Mouse (Mus musculus) limb, embryonic 11.5 days (tissue): ENCODE results near the gene Bak1. TPM values are rescaled to one million over a fixed set of nuclear protein-coding genes. Genes with fewer than 3 reads are reported as not detected.

Source experiments
- ATAC-seq: fragments of 200-750 bp; cut with Nextera tagmentation; 2 replicates; pipeline ENCODE4 v1.8.0; 2017; ENCODE audit warnings: low read depth; ENCODE audit not compliant: insufficient number of reproducible peaks, low FRiP score, low TSS enrichment
- DNase-seq: peaks from one replicate; pipeline ENCODE4 v3.0.0-alpha.2; 2015; ENCODE audit warnings: low spot score
- H3K27ac ChIP-seq: fragments of 300-500 bp; sonication (generic); replicated peaks from 2 replicates; pipeline ENCODE4 v1.5.1; 2014; ENCODE audit warnings: low read depth, mild to moderate bottlenecking, low read length
- H3K27me3 ChIP-seq: fragments of 300-500 bp; sonication (generic); 2 replicates; pipeline ENCODE4 v1.6.1; 2014; ENCODE audit warnings: mild to moderate bottlenecking, low read length, mixed read lengths; ENCODE audit not compliant: control insufficient read depth, insufficient read depth
- H3K36me3 ChIP-seq: fragments of 300-500 bp; sonication (generic); 2 replicates; pipeline ENCODE4 v1.6.1; 2014; ENCODE audit warnings: mild to moderate bottlenecking, low read length, moderate library complexity, mixed read lengths; ENCODE audit not compliant: control insufficient read depth, insufficient read depth
- H3K4me1 ChIP-seq: fragments of 300-500 bp; sonication (generic); 2 replicates; pipeline ENCODE4 v1.6.1; 2014; ENCODE audit warnings: low read length, mixed read lengths; ENCODE audit not compliant: control insufficient read depth, insufficient read depth
- H3K4me2 ChIP-seq: fragments of 300-500 bp; sonication (generic); 2 replicates; pipeline ENCODE4 v1.6.1; 2014; ENCODE audit warnings: low read depth, mild to moderate bottlenecking, moderate library complexity; ENCODE audit not compliant: severe bottlenecking
- H3K4me3 ChIP-seq: fragments of 300-500 bp; sonication (generic); 2 replicates; pipeline ENCODE4 v1.5.1; 2014; ENCODE audit warnings: low read depth, low read length
- H3K9ac ChIP-seq: fragments of 300-500 bp; sonication (generic); 2 replicates; pipeline ENCODE4 v1.6.1; 2014; ENCODE audit warnings: mild to moderate bottlenecking, low read length
- H3K9me3 ChIP-seq: fragments of 300-500 bp; sonication (generic); 2 replicates; pipeline ENCODE4 v1.6.1; 2016; ENCODE audit warnings: low read length; ENCODE audit not compliant: control insufficient read depth
- WGBS: fragments of 180-500 bp; shearing (Covaris S2); extraction: QIAGEN DNeasy Blood & Tissue Kit; methylation state at CpG from one replicate; pipeline ENCODE4 v1.1.7; 2014; 5-methylcytosine and 5-hydroxymethylcytosine counted together
- polyA plus RNA-seq: library from polyadenylated mRNA; unstranded; fragments of >200 nt; fragmentation: Nextera tagmentation; extraction: Ambion mirVana; gene quantifications from 2 replicates; pipeline ENCODE4 v1.2.1, GENCODE M21; 2014

Bak1 gene
- polyA plus RNA-seq, 1 experiment from 2014 or later, result 15.6 TPM

DNA sequence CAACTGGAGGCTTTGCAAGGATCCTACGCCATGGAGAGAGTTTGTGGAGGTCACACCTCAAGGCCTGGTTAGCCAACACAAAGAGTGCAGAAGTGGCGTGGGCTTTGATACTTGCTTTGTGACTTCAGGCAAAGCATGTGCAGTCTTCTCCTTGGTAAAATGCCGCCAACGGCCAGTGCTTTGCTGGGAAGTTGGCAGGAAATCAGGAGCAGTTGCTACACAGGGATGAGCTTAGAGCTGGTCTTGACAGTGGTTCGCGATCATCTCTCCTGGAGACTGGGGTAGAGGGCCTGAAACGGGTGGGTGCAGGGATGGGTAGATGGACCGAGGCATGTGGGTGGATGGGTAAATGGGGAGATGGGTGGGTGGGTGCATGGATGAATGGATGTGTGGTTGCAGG is 43.6 kb upstream of the Bak1 start:
- Histone ChIP-seq H3K4me1 (no peaks in the 10 kb centered on the region), H3K4me2 (no peak overlapping the region), H3K9ac (no peak overlapping the region), H3K36me3 (no peaks in the 10 kb centered on the region), H3K9me3 (no peaks in the 10 kb centered on the region), H3K27ac (no peak overlapping the region), H3K27me3 (no peaks in the 10 kb centered on the region), H3K4me3 (no peak overlapping the region)
- DNase-seq, result no peak
- no peak for ATAC-seq
- 94% methylated on average over 8 of the region's 8 CpGs for WGBS

DNA sequence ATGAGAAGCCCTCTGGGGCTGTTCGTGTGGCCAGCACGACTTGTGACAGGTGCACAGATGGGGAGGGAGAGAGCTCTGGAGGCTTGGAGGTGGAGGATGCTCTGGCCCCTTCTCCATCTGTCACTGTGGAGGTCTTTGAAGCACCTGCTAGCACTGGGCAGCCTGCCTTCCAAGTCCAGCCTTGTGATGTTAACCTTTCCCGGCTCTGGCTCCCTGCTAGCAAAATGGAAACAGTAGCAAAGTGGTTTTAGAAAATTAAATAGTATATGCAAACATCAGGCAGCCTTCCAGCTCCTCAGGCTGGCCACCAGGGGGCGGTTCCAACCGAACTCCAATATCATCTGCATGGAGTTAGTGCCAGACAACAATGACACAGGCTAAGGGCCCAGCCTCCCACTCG is 42.8 kb upstream of the Bak1 start:
- peak; percentile 67 for DNase-seq
- 50% methylated on average over 6 of the region's 6 CpGs for WGBS
- Histone ChIP-seq H3K4me1 (no peaks in the 10 kb centered on the region), H3K36me3 (no peaks in the 10 kb centered on the region), H3K4me3 (no peak overlapping the region), H3K9ac (no peak overlapping the region), H3K4me2 (no peak overlapping the region), H3K27ac (no peak overlapping the region), H3K9me3 (no peaks in the 10 kb centered on the region), H3K27me3 (no peaks in the 10 kb centered on the region)
- no peak for ATAC-seq

DNA sequence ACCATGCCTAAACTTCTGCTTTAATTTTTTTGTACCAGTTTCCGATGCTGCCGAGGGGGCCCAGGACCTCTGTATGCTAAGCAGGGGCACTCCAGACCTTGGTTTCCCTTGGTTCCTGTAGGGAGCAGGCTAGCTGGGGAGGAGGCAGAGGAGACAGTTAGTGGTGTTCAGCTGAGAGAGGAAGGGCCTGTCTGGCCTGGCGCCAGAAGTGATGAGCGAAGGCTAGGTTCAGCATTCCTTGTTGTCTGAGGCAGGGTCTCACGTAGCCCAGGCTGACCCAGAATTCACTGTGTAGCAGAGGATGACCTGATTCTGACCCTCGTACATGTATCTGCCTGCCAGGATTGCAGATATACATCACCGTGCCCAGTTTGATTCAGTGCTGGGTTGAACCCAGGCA is 42.1 kb upstream of the Bak1 start:
- Histone ChIP-seq H3K9me3 (no peaks in the 10 kb centered on the region), H3K27me3 (no peaks in the 10 kb centered on the region), H3K4me2 (no peak overlapping the region), H3K4me3 (no peak overlapping the region), H3K4me1 (no peaks in the 10 kb centered on the region), H3K9ac (no peak overlapping the region), H3K27ac (no peak overlapping the region), H3K36me3 (no peaks in the 10 kb centered on the region)
- ATAC-seq (no peak), DNase-seq (no peak)
- 90% methylated on average over 7 of the region's 7 CpGs for WGBS

DNA sequence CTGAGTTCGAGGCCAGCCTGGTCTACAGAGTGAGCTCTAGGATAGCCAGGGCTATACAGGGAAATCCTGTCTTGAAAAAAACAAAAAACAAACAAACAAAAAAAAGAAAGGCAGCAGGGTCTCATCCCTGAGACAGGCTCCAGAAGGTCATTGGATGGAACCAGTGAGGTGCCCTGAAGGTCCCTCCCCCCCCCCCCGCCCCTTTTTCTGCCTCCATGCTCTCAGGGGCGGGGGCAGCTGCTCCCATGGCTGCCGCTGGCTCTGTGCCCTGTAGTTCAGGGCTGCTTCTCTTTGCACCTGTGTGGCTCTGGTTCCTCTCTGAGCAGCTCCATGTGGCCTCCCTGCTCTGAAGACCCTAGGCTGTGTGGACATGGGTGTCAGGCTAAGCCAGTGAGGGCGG is 40.3 kb upstream of the Bak1 start:
- Histone ChIP-seq H3K36me3 (no peaks in the 10 kb centered on the region), H3K4me3 (no peak overlapping the region), H3K4me1 (no peaks in the 10 kb centered on the region; the same call in 1 of the 2 replicates), H3K9me3 (no peaks in the 10 kb centered on the region), H3K9ac (no peak overlapping the region), H3K27ac (no peak overlapping the region), H3K4me2 (no peak overlapping the region), H3K27me3 (no peaks in the 10 kb centered on the region)
- 70% methylated on average over 5 of the region's 5 CpGs for WGBS
- DNase-seq (no peak), ATAC-seq (no peak)

DNA sequence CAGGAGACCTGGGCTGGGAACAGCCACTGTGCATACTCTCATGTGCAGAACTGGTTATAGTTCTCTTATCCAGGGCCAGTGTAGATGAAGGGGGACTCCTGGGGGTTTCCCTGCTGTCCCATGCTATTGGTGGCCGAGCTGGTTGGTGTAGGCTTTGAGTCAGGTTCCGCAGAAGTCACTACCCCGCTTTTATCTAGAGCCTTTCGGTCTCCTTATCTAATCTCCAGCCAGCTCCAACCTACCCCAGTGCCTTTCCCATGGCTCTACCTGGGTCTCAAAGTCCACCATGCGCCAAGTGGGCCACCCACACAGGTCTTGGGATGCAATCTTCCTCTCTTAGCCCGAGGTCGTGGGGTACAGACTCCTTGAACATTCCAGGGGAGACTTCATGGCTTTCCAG is 37.3 kb upstream of the Bak1 start:
- Histone ChIP-seq H3K4me3 (no peak overlapping the region), H3K27me3 (no peaks in the 10 kb centered on the region), H3K36me3 (no peaks in the 10 kb centered on the region), H3K9me3 (no peaks in the 10 kb centered on the region), H3K4me1 (peaks cover 4% of the 10 kb centered on the region), H3K9ac (no peak overlapping the region), H3K4me2 (no peak overlapping the region), H3K27ac (no peak overlapping the region)
- DNase-seq, result no peak
- no peak for ATAC-seq
- WGBS, result 82% methylated on average over 7 of the region's 7 CpGs

DNA sequence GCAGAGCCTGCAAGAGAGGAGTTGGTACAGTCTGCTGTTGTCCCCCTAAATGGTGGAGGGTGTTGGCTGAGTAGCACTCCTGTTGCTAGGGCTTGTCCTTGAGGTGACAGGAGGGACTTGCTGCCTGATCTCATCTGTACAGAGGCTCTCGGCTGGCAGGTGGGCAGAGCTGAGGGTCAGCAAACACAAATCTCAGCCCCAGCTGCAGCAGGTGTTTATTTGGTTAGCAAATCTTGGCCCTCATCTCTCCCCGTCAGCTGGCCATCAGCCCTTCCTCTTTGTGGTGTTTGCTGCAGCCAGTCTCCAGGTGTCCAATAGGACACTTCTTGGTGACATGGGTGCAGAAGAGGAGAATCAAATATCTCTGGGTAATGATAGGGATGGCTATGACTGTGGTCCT is 35.4 kb upstream of the Bak1 start:
- Histone ChIP-seq H3K27ac (no peak overlapping the region), H3K27me3 (no peaks in the 10 kb centered on the region), H3K36me3 (no peaks in the 10 kb centered on the region), H3K4me2 (no peak overlapping the region), H3K4me1 (peaks cover 4% of the 10 kb centered on the region), H3K9me3 (no peaks in the 10 kb centered on the region), H3K9ac (peak overlapping the region; percentile 9; the same call in 1 of the 2 replicates), H3K4me3 (no peak overlapping the region)
- WGBS, result 65% methylated on average over 2 of the region's 2 CpGs
- DNase-seq (no peak), ATAC-seq (no peak)

DNA sequence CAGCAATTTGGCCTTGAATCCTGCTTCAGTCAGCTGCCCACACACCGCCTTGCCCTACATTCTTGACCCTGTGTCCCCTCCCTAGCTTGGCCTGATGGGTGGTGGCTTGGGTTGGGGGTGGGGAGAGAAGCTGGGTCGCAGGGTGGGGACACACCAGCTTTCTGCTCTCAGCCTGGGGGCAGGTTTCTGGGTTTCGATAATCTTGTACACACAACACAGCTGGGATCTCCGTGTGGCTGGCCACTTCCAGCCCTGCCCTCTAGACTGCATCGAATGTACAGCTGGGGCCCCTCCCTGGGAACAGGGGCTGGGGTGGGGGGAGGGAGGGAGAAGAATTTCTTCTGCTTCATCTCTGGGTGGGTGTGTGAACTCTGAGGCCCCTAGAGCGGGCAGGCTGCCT is 34.9 kb upstream of the Bak1 start:
- peak overlapping the region; percentile 9; the same call in 1 of the 2 replicates for H3K9ac ChIP-seq
- H3K4me1 ChIP-seq, result peaks cover 9% of the 10 kb centered on the region
- no peak for ATAC-seq
- H3K4me3 ChIP-seq, result no peak overlapping the region
- WGBS, result 54% methylated on average over 6 of the region's 6 CpGs
- H3K9me3 ChIP-seq, result no peaks in the 10 kb centered on the region
- no peaks in the 10 kb centered on the region for H3K36me3 ChIP-seq
- no peak for DNase-seq
- no peak overlapping the region for H3K27ac ChIP-seq
- no peak overlapping the region for H3K4me2 ChIP-seq
- no peaks in the 10 kb centered on the region for H3K27me3 ChIP-seq

DNA sequence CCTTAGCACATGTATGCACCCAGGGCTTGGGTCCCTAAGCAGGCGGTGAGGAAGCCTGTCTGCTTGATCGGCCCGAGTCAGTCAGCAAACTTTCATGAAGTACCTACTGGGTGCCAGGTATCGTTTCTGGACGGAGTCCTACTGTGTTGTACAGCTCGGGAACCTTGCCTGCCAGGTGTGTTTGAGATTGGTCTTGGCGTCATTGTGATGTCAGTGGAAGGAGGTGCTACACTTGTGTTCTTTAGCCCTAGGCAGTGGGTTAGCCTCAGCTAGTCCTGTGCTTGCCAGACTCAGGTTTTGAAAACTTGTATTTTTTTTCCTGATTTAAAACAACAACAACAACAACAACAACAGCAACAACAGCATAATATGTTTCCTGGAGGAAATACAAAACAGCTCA is 33.9 kb upstream of the Bak1 start:
- WGBS, result 91% methylated on average over 7 of the region's 7 CpGs
- H3K4me2 ChIP-seq, result no peak overlapping the region

DNA sequence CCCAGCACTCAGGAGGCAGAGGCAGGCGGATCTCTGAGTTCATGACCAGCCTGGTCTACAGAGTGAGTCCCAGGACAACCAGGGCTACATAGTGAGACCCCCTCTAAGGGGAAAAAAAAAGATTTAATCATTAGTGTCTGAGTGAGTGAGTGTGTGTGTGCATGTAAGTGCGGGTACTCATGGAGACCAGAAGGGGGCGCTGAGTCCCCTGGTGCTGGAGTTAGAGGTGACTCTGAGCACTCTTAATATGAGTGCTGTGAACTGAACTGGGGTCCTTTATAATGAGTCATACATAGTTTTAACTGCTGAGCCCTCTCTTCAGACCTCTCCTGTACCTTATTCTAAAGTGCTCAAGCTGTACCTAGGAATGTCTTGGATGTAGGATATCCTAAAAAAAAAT is 32.9 kb upstream of the Bak1 start:
- Histone ChIP-seq H3K9ac (no peak overlapping the region), H3K27me3 (no peaks in the 10 kb centered on the region), H3K9me3 (no peaks in the 10 kb centered on the region), H3K4me1 (peaks cover 24% of the 10 kb centered on the region), H3K4me3 (no peak overlapping the region), H3K36me3 (no peaks in the 10 kb centered on the region), H3K27ac (no peak overlapping the region), H3K4me2 (no peak overlapping the region)
- DNase-seq, result no peak
- 94% methylated on average over 3 of the region's 3 CpGs for WGBS
- no peak for ATAC-seq

More for the DNA sequence above, 33.9 kb upstream of the Bak1 start:
- Histone ChIP-seq H3K9me3 (no peaks in the 10 kb centered on the region), H3K36me3 (no peaks in the 10 kb centered on the region), H3K9ac (no peak overlapping the region), H3K4me1 (peaks cover 19% of the 10 kb centered on the region), H3K4me3 (no peak overlapping the region), H3K27me3 (no peaks in the 10 kb centered on the region), H3K27ac (no peak overlapping the region)
- DNase-seq (no peak), ATAC-seq (no peak)
